Mouse (Mus musculus) layer of hippocampus, postnatal 14 days (tissue): ENCODE results near the gene Adh7. TPM values are rescaled to one million over a fixed set of nuclear protein-coding genes. Genes with fewer than 3 reads are reported as not detected.

Experiments
- DNase-seq, 2 experiments: peaks; one replicate each; pipeline ENCODE4 v3.0.0; 2021 to 2022; ENCODE audit warnings: low spot score in 2 of 2, mixed read lengths in 1 of 2
- long read RNA-seq, 2 experiments: library from polyadenylated mRNA; stranded (forward); transcript quantifications; one replicate each; pipeline ENCODE4 v2.0.0; 2021
- total RNA-seq, 2 experiments: library from RNA; stranded (reverse); gene quantifications; 2 replicates each; pipeline ENCODE4 v1.2.3; 2021

Gene Adh7
- under 1 TPM in 1 of 2 experiments, not detected in 1; 0.09 TPM for total RNA-seq
- long read RNA-seq, experiment 1, result 0 reads
- long read RNA-seq, experiment 2, result 0 reads

- no peak for DNase-seq
Observed at GRCm38 (mm10) chr3:138217631-138218264, at the start of gene Adh7. Gene Adh7 (plus strand): TSS chr3:138217760.

GRCm38 (mm10) chr3:138173291-138173690 lies 44.3 kb upstream of the Adh7 start:
- no peak for DNase-seq

GRCm38 (mm10) chr3:138175551-138175950 lies 42.0 kb upstream of the Adh7 start:
- DNase-seq, result no peak

- no peak for DNase-seq
Observed at GRCm38 (mm10) chr3:138182019-138182418, 35.5 kb upstream of the Adh7 start.

DNA sequence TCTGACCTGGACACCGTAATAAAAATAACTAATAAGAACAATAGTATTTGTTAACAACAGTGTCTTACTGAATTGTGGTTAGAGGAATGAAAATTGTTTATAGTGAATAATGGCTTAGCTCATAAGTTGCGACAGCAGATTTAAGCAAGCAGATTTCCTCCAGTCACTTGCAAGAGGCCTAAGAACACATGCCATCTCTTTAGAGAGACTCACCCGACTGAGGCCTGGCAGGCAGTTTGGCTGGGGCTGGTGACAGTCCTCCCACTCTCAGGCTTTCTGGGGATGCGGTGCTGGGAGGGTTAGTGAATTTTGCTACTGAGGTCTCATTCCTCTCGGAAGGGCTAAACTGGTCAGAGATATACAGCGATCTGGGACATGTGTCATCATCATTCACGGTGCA lies 34.2 kb upstream of the Adh7 start:
- no peak for DNase-seq

GRCm38 (mm10) chr3:138185290-138185689 lies 32.3 kb upstream of the Adh7 start:
- DNase-seq, result no peak

DNA sequence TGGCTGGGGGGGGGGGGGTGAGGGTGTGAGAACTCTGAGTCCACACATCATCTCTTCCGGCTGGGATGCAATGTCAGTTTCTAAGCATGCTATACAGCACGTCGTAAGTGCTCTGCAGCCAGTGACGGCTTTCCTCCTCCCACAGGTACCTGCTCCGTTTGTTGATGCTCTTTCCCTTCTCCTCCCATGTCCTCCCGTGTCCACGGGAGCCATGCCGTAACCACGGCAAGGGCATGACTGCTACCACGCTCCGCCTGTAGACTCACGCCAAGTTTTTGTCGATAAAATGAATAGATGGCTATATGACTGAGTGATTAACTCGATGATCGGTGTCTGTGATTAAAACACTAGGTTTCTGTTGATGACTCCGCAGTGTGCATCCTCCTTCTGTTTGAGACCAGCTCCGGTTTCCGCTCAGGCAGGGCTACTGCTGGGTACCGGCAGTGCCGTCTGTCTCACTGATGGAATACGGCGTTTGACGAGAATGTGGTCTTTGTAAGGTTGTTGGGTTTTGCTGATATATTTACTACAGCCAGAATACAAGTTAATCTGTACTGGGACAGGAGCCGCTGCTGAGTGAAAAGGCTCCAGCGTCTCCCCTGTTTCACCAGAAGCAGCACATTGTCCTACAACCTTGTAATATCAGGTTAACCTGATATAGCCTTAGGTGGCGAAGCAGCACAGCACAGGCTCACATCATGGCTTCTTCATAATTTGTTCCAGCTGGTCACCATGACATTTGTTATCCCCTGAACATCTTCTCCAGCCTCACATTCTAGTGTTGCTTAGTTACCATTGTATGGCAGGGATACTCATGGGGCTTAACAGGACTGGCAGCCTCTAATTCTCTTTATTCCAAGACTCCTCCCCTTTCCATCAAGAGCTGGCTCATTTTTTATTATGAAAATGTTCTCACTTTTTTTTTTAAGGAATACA lies 31.3 kb upstream of the Adh7 start:
- no peak for DNase-seq

DNA sequence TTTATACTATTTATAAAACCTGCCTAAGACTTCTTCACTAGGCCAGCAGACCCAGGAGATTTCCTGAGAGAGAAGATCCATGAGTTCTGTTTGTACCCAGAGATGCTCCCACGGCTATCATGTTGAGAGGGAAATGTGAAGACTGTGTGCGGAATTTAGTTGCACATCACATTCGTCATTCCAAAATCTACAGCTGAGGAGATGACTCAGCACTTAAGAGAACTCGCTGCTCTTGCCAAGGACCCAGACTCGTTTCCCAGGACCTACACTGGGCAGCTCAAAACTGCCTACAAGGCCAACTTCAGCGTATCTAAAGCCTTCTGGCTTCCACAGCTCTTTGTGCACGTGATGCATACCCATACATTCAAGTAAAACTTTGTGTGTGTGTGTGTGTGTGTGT lies 25.3 kb upstream of the Adh7 start:
- no peak for DNase-seq

DNA sequence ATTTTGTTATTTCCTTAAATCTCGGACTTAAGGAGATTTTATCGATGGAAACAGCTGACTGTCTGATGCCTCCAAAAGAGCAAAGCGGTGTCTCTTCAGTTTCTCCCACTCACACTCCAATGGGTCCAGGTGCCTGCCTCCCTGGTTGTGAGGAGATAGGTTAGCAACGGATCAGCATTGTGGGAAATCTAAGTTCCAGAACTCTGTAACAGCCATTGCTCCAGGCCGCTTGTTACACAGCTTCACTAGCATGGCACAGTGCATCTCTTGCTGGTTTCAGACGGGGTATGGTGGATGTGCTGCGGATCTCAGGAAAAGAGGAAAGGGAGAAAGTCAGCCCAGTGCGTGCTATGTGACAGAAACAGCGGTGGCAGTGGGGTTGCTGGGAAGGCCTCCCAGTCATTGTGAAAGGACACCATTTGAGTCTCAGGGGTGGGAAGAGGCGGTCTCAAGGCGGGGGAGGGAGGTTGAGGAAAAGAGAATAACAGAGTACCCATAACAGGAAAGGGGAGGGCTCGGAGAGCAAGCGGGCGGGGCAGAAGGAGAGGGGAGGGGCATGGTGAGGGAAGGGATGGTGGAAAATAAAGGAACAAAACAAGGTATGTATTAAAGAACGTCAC lies 23.8 kb upstream of the Adh7 start, which contains the start of gene 4930579F01Rik:
Gene 4930579F01Rik (minus strand): TSS at position 143 of the 620 bp plus-strand sequence.
- DNase-seq, result no peak

- no peak for DNase-seq
Observed at GRCm38 (mm10) chr3:138197093-138197492, 20.5 kb upstream of the Adh7 start.

DNA sequence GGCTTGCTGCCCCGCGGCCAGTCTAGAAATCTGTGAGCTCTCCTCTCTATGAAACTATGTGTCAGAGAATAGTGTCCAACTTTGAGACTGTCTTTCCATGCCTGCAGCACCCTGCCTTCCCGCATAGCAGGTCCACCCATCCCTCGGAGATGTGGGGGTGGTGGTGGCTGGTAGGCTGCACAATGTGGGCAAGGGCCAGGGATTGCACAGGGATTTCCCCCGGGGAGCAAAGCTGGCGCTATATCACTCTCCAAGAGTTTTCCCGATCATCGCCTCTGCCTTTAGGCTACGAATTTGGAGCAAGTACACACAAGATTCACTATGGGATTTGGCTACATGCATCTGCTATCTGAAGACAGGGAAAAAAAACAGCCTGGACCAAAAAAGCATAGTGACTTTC lies 20.0 kb upstream of the Adh7 start:
- no peak for DNase-seq

GRCm38 (mm10) chr3:138197973-138198721 lies 19.4 kb upstream of the Adh7 start:
- DNase-seq, result peak; percentile 91 to 95

- DNase-seq, result no peak
Observed at GRCm38 (mm10) chr3:138198722-138199068, 18.9 kb upstream of the Adh7 start.

DNA sequence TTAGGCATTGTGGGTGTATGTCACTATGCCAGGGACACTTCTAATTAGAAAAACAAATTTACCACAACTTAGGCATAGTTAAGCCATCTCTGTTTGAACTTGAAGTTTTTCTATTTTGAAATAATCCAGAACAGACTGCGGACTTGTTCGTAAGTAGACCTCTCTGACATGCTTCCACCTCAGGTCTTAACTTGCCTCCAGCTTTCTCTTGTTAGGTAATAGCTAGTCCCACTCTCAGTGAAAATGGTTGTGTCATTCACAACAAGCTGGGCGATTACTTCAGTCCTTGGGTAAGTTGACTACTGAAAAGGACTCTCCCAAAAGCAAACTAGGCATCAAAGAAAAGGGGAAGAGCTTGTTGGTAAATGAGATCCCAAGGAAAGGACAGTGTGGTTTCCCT lies 8.7 kb upstream of the Adh7 start:
- DNase-seq, result no peak

- no peak for DNase-seq
Observed at GRCm38 (mm10) chr3:138210432-138211075, 7.0 kb upstream of the Adh7 start.

GRCm38 (mm10) chr3:138212431-138212951 lies 5.1 kb upstream of the Adh7 start:
- DNase-seq, result no peak

DNA sequence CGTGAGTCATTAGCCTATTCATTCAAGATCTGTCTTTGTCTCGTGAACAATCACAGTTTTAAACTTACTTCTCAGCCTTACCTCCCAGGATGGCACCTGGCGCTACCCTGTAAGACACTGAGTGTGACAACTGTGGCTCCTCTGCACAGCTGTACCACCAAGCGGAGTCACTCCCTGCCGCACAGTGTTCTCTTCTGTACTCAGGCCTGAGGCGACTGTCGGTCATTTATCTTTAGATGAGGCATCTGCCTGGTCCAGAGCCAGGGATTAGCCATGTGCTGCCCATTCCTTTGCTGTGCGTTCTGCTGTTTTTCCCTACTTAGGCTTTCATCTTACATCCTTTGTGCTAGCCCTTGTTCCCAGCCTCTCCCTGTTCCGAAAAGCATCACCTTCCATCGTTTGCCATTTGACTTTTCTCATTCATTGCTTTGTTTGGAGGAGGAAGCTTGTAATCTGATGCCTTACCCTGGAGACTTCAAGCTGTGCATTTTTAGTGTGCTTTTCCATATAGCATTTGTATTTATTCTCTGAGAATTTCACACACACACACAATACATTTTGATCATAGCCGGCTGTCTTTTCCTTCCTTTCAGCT lies 2.1 kb upstream of the Adh7 start:
- no peak for DNase-seq

DNA sequence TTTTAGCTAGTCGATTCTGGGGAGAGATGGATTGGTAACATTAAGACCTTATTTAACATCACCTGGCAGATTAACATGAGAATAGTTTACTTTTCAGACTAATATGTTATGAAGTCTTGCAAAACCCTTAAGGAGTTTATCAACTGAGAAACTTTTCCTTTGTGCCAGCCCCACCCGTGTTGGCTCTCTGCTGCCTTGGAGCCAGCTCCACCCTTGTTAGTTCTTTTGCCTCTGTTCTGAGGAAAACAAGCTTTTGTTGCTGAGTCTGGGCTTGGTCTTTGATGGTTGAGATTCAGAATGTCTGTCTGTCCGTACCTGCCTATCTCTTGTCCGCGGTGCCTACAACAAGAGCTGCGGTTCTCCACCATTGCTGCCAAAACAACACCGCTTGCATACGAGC lies 1.5 kb upstream of the Adh7 start:
- no peak for DNase-seq

GRCm38 (mm10) chr3:138221116-138221515 lies 3.6 kb downstream of the Adh7 start:
- no peak for DNase-seq

GRCm38 (mm10) chr3:138222511-138222910 lies 5.0 kb downstream of the Adh7 start:
- no peak for DNase-seq
